Mouse (Mus musculus): Measurements from ENCODE around the gene Tmigd3. TPM values are rescaled to one million over a fixed set of nuclear protein-coding genes. Genes with fewer than 3 reads are reported as not detected.

Gene Tmigd3
- polyA plus RNA-seq, 1 experiment from 2014 or later, result not detected

- Histone ChIP-seq H3K4me3 (ENCODE audit: low read depth, low read length) (no peak overlapping the region), H3K9me3 (ENCODE audit: control insufficient read depth, low read length) (no peaks in the 10 kb centered on the region), H3K9ac (replicated peaks; ENCODE audit: low read depth, low read length) (no peak overlapping the region), H3K4me1 (ENCODE audit: control insufficient read depth, insufficient read depth, low read length) (no peaks in the 10 kb centered on the region), H3K36me3 (ENCODE audit: control insufficient read depth, insufficient read depth, low read length) (no peaks in the 10 kb centered on the region), H3K4me2 (ENCODE audit: low read depth, low read length) (no peak overlapping the region), H3K27ac (ENCODE audit: low read depth, low read length) (no peak overlapping the region), H3K27me3 (ENCODE audit: control insufficient read depth, insufficient read depth, low read length) (no peaks in the 10 kb centered on the region)
- 86% methylated on average over 3 of the region's 3 CpGs for WGBS
- no peak for ATAC-seq (ENCODE audit: low read depth)
These were observed 32.0 kb upstream of the Tmigd3 start for GRCm38 (mm10) chr3:105838655-105839054.

GRCm38 (mm10) chr3:105839836-105840235 lies 30.9 kb upstream of the Tmigd3 start:
- Histone ChIP-seq H3K4me2 (ENCODE audit: low read depth, low read length) (no peak overlapping the region), H3K36me3 (ENCODE audit: control insufficient read depth, insufficient read depth, low read length) (no peaks in the 10 kb centered on the region), H3K9me3 (ENCODE audit: control insufficient read depth, low read length) (no peaks in the 10 kb centered on the region), H3K4me3 (ENCODE audit: low read depth, low read length) (no peak overlapping the region), H3K27me3 (ENCODE audit: control insufficient read depth, insufficient read depth, low read length) (no peaks in the 10 kb centered on the region), H3K9ac (replicated peaks; ENCODE audit: low read depth, low read length) (no peak overlapping the region), H3K4me1 (ENCODE audit: control insufficient read depth, insufficient read depth, low read length) (no peaks in the 10 kb centered on the region), H3K27ac (ENCODE audit: low read depth, low read length) (no peak overlapping the region)
- 90% methylated on average over 4 of the region's 4 CpGs for WGBS
- ATAC-seq (ENCODE audit: low read depth), result no peak

- WGBS, result 74% methylated on average over 7 of the region's 7 CpGs
- ATAC-seq (ENCODE audit: low read depth), result no peak
- no peak overlapping the region for H3K4me3 ChIP-seq (ENCODE audit: low read depth, low read length)
These were observed 24.2 kb upstream of the Tmigd3 start for GRCm38 (mm10) chr3:105846294-105847069.

GRCm38 (mm10) chr3:105853781-105854180 lies 16.9 kb upstream of the Tmigd3 start:
- H3K9ac ChIP-seq (replicated peaks; ENCODE audit: low read depth, low read length), result no peak overlapping the region
- no peaks in the 10 kb centered on the region for H3K36me3 ChIP-seq (ENCODE audit: control insufficient read depth, insufficient read depth, low read length)
- no peaks in the 10 kb centered on the region for H3K4me1 ChIP-seq (ENCODE audit: control insufficient read depth, insufficient read depth, low read length)
- no peaks in the 10 kb centered on the region for H3K27me3 ChIP-seq (ENCODE audit: control insufficient read depth, insufficient read depth, low read length)
- H3K27ac ChIP-seq (ENCODE audit: low read depth, low read length), result no peak overlapping the region
- no peaks in the 10 kb centered on the region for H3K9me3 ChIP-seq (ENCODE audit: control insufficient read depth, low read length)
- ATAC-seq (ENCODE audit: low read depth), result no peak
- H3K4me2 ChIP-seq (ENCODE audit: low read depth, low read length), result no peak overlapping the region
- no peak overlapping the region for H3K4me3 ChIP-seq (ENCODE audit: low read depth, low read length)
- 64% methylated on average over 8 of the region's 8 CpGs for WGBS

More at GRCm38 (mm10) chr3:105846294-105847069, 24.2 kb upstream of the Tmigd3 start:
- Histone ChIP-seq H3K27me3 (ENCODE audit: control insufficient read depth, insufficient read depth, low read length) (no peaks in the 10 kb centered on the region), H3K36me3 (ENCODE audit: control insufficient read depth, insufficient read depth, low read length) (no peaks in the 10 kb centered on the region), H3K4me1 (ENCODE audit: control insufficient read depth, insufficient read depth, low read length) (no peaks in the 10 kb centered on the region), H3K4me2 (ENCODE audit: low read depth, low read length) (no peak overlapping the region), H3K9ac (replicated peaks; ENCODE audit: low read depth, low read length) (no peak overlapping the region), H3K27ac (ENCODE audit: low read depth, low read length) (no peak overlapping the region), H3K9me3 (ENCODE audit: control insufficient read depth, low read length) (no peaks in the 10 kb centered on the region)

GRCm38 (mm10) chr3:105854786-105855185 lies 15.9 kb upstream of the Tmigd3 start:
- Histone ChIP-seq H3K27ac (ENCODE audit: low read depth, low read length) (no peak overlapping the region), H3K4me2 (ENCODE audit: low read depth, low read length) (no peak overlapping the region), H3K9ac (replicated peaks; ENCODE audit: low read depth, low read length) (no peak overlapping the region), H3K9me3 (ENCODE audit: control insufficient read depth, low read length) (no peaks in the 10 kb centered on the region), H3K27me3 (ENCODE audit: control insufficient read depth, insufficient read depth, low read length) (no peaks in the 10 kb centered on the region), H3K4me3 (ENCODE audit: low read depth, low read length) (no peak overlapping the region), H3K36me3 (ENCODE audit: control insufficient read depth, insufficient read depth, low read length) (no peaks in the 10 kb centered on the region), H3K4me1 (ENCODE audit: control insufficient read depth, insufficient read depth, low read length) (no peaks in the 10 kb centered on the region)
- 65% methylated on average over 4 of the region's 4 CpGs for WGBS
- ATAC-seq (ENCODE audit: low read depth), result no peak

- Histone ChIP-seq H3K4me2 (ENCODE audit: low read depth, low read length) (no peak overlapping the region), H3K36me3 (ENCODE audit: control insufficient read depth, insufficient read depth, low read length) (no peaks in the 10 kb centered on the region), H3K9me3 (ENCODE audit: control insufficient read depth, low read length) (no peaks in the 10 kb centered on the region), H3K27ac (ENCODE audit: low read depth, low read length) (no peak overlapping the region), H3K9ac (replicated peaks; ENCODE audit: low read depth, low read length) (no peak overlapping the region), H3K27me3 (ENCODE audit: control insufficient read depth, insufficient read depth, low read length) (no peaks in the 10 kb centered on the region), H3K4me1 (ENCODE audit: control insufficient read depth, insufficient read depth, low read length) (no peaks in the 10 kb centered on the region), H3K4me3 (ENCODE audit: low read depth, low read length) (no peak overlapping the region)
- 71% methylated on average over 5 of the region's 5 CpGs for WGBS
- no peak for ATAC-seq (ENCODE audit: low read depth)
These were observed 13.2 kb upstream of the Tmigd3 start for GRCm38 (mm10) chr3:105857513-105857912.

GRCm38 (mm10) chr3:105861747-105862366 lies 8.8 kb upstream of the Tmigd3 start:
- Histone ChIP-seq H3K27ac (ENCODE audit: low read depth, low read length) (no peak overlapping the region), H3K36me3 (ENCODE audit: control insufficient read depth, insufficient read depth, low read length) (no peaks in the 10 kb centered on the region), H3K4me3 (ENCODE audit: low read depth, low read length) (no peak overlapping the region), H3K9me3 (ENCODE audit: control insufficient read depth, low read length) (no peaks in the 10 kb centered on the region), H3K4me1 (ENCODE audit: control insufficient read depth, insufficient read depth, low read length) (no peaks in the 10 kb centered on the region), H3K9ac (replicated peaks; ENCODE audit: low read depth, low read length) (no peak overlapping the region), H3K27me3 (ENCODE audit: control insufficient read depth, insufficient read depth, low read length) (no peaks in the 10 kb centered on the region), H3K4me2 (ENCODE audit: low read depth, low read length) (no peak overlapping the region)
- 47% methylated on average over 7 of the region's 7 CpGs for WGBS
- no peak for ATAC-seq (ENCODE audit: low read depth)

GRCm38 (mm10) chr3:105864123-105864522 lies 6.6 kb upstream of the Tmigd3 start:
- 81% methylated on average over 1 of the region's 1 CpGs for WGBS
- no peaks in the 10 kb centered on the region for H3K9me3 ChIP-seq (ENCODE audit: control insufficient read depth, low read length)
- H3K4me2 ChIP-seq (ENCODE audit: low read depth, low read length), result no peak overlapping the region
- no peaks in the 10 kb centered on the region for H3K4me1 ChIP-seq (ENCODE audit: control insufficient read depth, insufficient read depth, low read length)
- no peaks in the 10 kb centered on the region for H3K27me3 ChIP-seq (ENCODE audit: control insufficient read depth, insufficient read depth, low read length)
- no peak overlapping the region for H3K4me3 ChIP-seq (ENCODE audit: low read depth, low read length)
- no peak for ATAC-seq (ENCODE audit: low read depth)
- H3K27ac ChIP-seq (ENCODE audit: low read depth, low read length), result no peak overlapping the region
- no peak overlapping the region for H3K9ac ChIP-seq (replicated peaks; ENCODE audit: low read depth, low read length)
- H3K36me3 ChIP-seq (ENCODE audit: control insufficient read depth, insufficient read depth, low read length), result no peaks in the 10 kb centered on the region

GRCm38 (mm10) chr3:105865122-105865521 lies 5.6 kb upstream of the Tmigd3 start:
- H3K27me3 ChIP-seq (ENCODE audit: control insufficient read depth, insufficient read depth, low read length), result no peaks in the 10 kb centered on the region
- no peaks in the 10 kb centered on the region for H3K9me3 ChIP-seq (ENCODE audit: control insufficient read depth, low read length)
- no peak overlapping the region for H3K9ac ChIP-seq (replicated peaks; ENCODE audit: low read depth, low read length)
- no peak for ATAC-seq (ENCODE audit: low read depth)
- H3K36me3 ChIP-seq (ENCODE audit: control insufficient read depth, insufficient read depth, low read length), result no peaks in the 10 kb centered on the region
- no peak overlapping the region for H3K4me2 ChIP-seq (ENCODE audit: low read depth, low read length)
- WGBS, result 85% methylated on average over 9 of the region's 9 CpGs
- H3K4me1 ChIP-seq (ENCODE audit: control insufficient read depth, insufficient read depth, low read length), result no peaks in the 10 kb centered on the region
- no peak overlapping the region for H3K4me3 ChIP-seq (ENCODE audit: low read depth, low read length)
- no peak overlapping the region for H3K27ac ChIP-seq (ENCODE audit: low read depth, low read length)
